Mouse (Mus musculus) left cerebral cortex, adult 11 months (tissue): ENCODE measurements around the gene Ube2d2b.

Experiments
- DNase-seq: peaks from one replicate; pipeline ENCODE4 v3.0.0; 2022; ENCODE audit warnings: low spot score

The Ube2d2b gene

GRCm38 (mm10) chr5:107829998-107830560, at the start of gene Ube2d2b:
TSS of gene Ube2d2b (plus strand) at chr5:107830099.
- no peak for DNase-seq

GRCm38 (mm10) chr5:107782360-107782759, 47.5 kb upstream of the Ube2d2b start:
- no peak for DNase-seq

- DNase-seq = no peak
These were observed 42.0 kb upstream of the Ube2d2b start for GRCm38 (mm10) chr5:107787682-107788443.

GRCm38 (mm10) chr5:107789492-107789891, 40.4 kb upstream of the Ube2d2b start:
- no peak for DNase-seq

- no peak for DNase-seq
These were observed 37.9 kb upstream of the Ube2d2b start for GRCm38 (mm10) chr5:107791966-107792365.

- DNase-seq = no peak
These were observed 37.4 kb upstream of the Ube2d2b start for GRCm38 (mm10) chr5:107792516-107792915.

- DNase-seq = no peak
These were observed 36.6 kb upstream of the Ube2d2b start for GRCm38 (mm10) chr5:107793258-107793657.

- DNase-seq = no peak
These were observed 36.0 kb upstream of the Ube2d2b start for GRCm38 (mm10) chr5:107793927-107794326.

GRCm38 (mm10) chr5:107798290-107798689, 31.6 kb upstream of the Ube2d2b start:
- DNase-seq = no peak

GRCm38 (mm10) chr5:107801234-107801633, 28.7 kb upstream of the Ube2d2b start:
- no peak for DNase-seq

- no peak for DNase-seq
These were observed 27.3 kb upstream of the Ube2d2b start for GRCm38 (mm10) chr5:107802621-107803020.

- no peak for DNase-seq
These were observed 22.4 kb upstream of the Ube2d2b start for GRCm38 (mm10) chr5:107807496-107807895.

- DNase-seq = no peak
These were observed 15.2 kb upstream of the Ube2d2b start for GRCm38 (mm10) chr5:107814651-107815050.

- no peak for DNase-seq
These were observed 7.4 kb upstream of the Ube2d2b start for GRCm38 (mm10) chr5:107822521-107822920.

GRCm38 (mm10) chr5:107831351-107831750, 1.5 kb downstream of the Ube2d2b start:
- no peak for DNase-seq

- no peak for DNase-seq
These were observed 4.4 kb downstream of the Ube2d2b start for GRCm38 (mm10) chr5:107834287-107834686.

- no peak for DNase-seq
These were observed 9.2 kb downstream of the Ube2d2b start for GRCm38 (mm10) chr5:107838891-107839644.

GRCm38 (mm10) chr5:107840549-107841238, 10.8 kb downstream of the Ube2d2b start:
- no peak for DNase-seq

GRCm38 (mm10) chr5:107847349-107847748, 17.4 kb downstream of the Ube2d2b start:
- no peak for DNase-seq

- no peak for DNase-seq
These were observed 17.9 kb downstream of the Ube2d2b start for GRCm38 (mm10) chr5:107847817-107848216.

- no peak for DNase-seq
These were observed 19.1 kb downstream of the Ube2d2b start for GRCm38 (mm10) chr5:107848964-107849363.

- DNase-seq = no peak
These were observed 23.9 kb downstream of the Ube2d2b start for GRCm38 (mm10) chr5:107853807-107854206.
